Mouse (Mus musculus) liver, embryonic 13.5 days (tissue): ENCODE measurements around the gene Zan. TPM values are rescaled to one million over a fixed set of nuclear protein-coding genes. Genes with fewer than 3 reads are reported as not detected.

ENCODE experiments used
- ATAC-seq: fragments of 200-750 bp; cut with Nextera tagmentation; 2 replicates; pipeline ENCODE4 v1.8.0; 2017; ENCODE audit warnings: low read depth, mild to moderate bottlenecking, moderate number of reproducible peaks, moderate library complexity
- DNase-seq: peaks from one replicate; pipeline ENCODE4 v3.0.0; 2022
- H3K27ac ChIP-seq: fragments of 300-500 bp; sonication (generic); 2 replicates; pipeline ENCODE4 v1.5.1; 2015; ENCODE audit warnings: moderate library complexity, mild to moderate bottlenecking, inconsistent platforms
- H3K27me3 ChIP-seq: fragments of 300-500 bp; sonication (generic); 2 replicates; pipeline ENCODE4 v1.6.1; 2015; ENCODE audit warnings: mild to moderate bottlenecking, inconsistent platforms
- H3K36me3 ChIP-seq: fragments of 300-500 bp; sonication (generic); 2 replicates; pipeline ENCODE4 v1.6.1; 2015; ENCODE audit warnings: mild to moderate bottlenecking, inconsistent platforms
- H3K4me1 ChIP-seq: fragments of 300-500 bp; sonication (generic); replicated peaks from 2 replicates; pipeline ENCODE4 v1.6.1; 2015; ENCODE audit warnings: inconsistent platforms
- H3K4me2 ChIP-seq: fragments of 300-500 bp; sonication (generic); 2 replicates; pipeline ENCODE4 v1.6.1; 2015; ENCODE audit warnings: inconsistent platforms, mild to moderate bottlenecking, moderate library complexity
- H3K4me3 ChIP-seq: fragments of 300-500 bp; sonication (generic); replicated peaks from 2 replicates; pipeline ENCODE4 v1.5.1; 2015; ENCODE audit warnings: mild to moderate bottlenecking, inconsistent platforms
- H3K9ac ChIP-seq: fragments of 300-500 bp; sonication (generic); 2 replicates; pipeline ENCODE4 v1.6.1; 2015; ENCODE audit warnings: mild to moderate bottlenecking, inconsistent platforms
- H3K9me3 ChIP-seq: fragments of 300-500 bp; sonication (generic); replicated peaks from 2 replicates; pipeline ENCODE4 v1.6.1; 2016; ENCODE audit warnings: inconsistent platforms
- WGBS: fragments of 180-500 bp; shearing (Covaris S2); methylation state at CpG from one replicate; pipeline ENCODE4 v1.1.7; 2015; ENCODE audit not compliant: insufficient replicate concordance; 5-methylcytosine and 5-hydroxymethylcytosine counted together
- polyA plus RNA-seq: library from polyadenylated mRNA; unstranded; fragments of >200 nt; fragmentation: Nextera tagmentation; extraction: Ambion mirVana; gene quantifications from 2 replicates; pipeline ENCODE4 v1.2.1, GENCODE M21; 2015

Zan gene
- polyA plus RNA-seq, 1 experiment from 2014 or later = 0.12 TPM

DNA sequence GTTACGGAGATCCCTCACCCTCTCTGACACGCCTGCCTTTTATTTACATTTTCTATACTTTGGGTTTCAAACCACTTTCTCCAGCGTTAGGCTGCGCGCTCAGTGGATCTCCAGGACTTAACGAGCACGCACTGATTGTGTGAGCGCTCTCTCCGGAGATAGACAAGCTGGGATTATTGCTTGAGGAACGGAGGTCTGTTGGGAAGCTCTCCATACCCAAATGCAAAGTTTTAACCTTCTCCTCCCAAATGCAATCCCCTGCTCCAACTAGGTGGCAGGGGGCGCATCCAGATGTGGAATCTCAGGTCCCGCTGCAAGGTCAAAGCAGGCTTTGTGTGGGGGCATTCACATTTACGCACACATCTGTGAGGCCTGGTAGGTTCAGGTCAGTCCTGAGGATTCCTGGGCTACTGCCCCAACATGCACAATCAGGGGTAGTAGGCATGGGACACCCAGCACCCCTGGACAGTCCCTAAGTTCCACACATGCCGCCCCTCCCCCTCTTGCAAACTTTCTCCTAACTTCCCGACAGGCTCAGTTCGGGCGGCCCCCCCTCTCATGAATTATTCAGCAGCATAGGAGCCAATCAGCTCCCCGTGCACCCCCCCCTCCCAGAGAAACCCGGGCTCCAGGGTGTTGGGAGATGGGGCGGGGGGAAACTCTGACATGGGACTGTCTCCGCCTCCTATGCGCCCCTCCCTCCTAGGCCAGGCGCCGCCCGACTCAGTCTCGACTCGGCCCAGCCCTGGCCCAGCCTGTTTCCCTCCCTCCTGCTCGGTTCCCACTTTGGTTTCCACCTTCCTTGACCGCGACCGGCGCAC is 127.3 kb downstream of the Zan start, which contains the start of gene Ephb4:
TSS of gene Ephb4 (plus strand) at position 726 of the 821 bp plus-strand sequence.
- no peaks in the 10 kb centered on the region for H3K9me3 ChIP-seq
- peak within 1 kb of the TSS; percentile 62 for H3K4me3 ChIP-seq
- peak; percentile 31 for DNase-seq
- peaks cover 62% of the 10 kb centered on the region for H3K27me3 ChIP-seq
- peaks cover 7% of the 10 kb centered on the region; the same call in 1 of the 2 replicates for H3K36me3 ChIP-seq
- peak; percentile 77 for ATAC-seq
- H3K27ac ChIP-seq = peak within 1 kb of the TSS; percentile 68
- peak within 1 kb of the TSS; percentile 73 for H3K9ac ChIP-seq
- peak within 1 kb of the TSS; percentile 55 for H3K4me2 ChIP-seq
- under 1% methylated on average over 32 of the region's 32 CpGs for WGBS
- H3K4me1 ChIP-seq = peaks cover 9% of the 10 kb centered on the region; the same call in 1 of the 2 replicates

DNA sequence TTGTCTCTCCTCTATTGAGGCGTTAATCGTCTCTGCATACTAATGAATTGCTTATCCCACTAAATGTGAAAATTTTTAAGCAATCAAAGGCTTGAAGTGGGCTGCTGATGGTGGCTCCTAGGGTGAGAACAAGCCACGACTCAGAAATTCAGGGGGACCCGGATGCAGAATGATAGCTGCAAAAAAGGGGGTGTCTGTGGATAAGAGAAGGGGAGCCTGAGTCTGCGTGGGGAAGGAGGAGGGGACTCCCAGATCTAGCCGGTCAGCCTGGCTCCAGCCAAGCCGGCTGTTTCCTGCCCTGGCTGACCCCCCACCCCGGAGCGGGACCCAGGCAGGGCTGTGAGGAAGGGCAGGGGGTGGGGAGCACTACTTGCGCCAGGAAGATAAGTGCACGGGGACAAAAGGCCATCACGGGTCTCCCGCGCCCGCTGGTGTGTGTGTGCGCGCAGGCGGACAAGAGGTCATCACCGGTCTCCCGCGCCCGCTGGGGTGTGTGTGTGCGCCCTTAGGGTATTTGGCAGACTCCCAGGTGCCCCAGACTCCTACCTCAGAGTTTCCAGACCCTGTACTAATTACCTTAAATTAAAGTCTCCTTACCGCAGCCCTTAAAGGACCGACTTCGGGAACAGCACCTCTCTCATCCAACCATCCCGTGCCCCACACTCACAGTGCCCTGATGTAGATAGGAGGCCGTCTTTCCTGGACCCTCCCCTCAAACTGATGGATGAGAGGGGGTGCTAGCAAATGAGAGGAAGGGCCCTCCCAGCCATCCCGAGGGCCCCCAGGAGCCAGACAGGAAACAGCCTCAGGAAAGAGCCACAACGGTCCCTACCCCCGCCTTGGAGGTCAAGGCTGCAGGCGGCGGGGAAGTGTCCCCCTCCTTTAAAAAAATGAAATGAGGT is 128.1 kb downstream of the Zan start:
- ATAC-seq = peak; percentile 49

DNA sequence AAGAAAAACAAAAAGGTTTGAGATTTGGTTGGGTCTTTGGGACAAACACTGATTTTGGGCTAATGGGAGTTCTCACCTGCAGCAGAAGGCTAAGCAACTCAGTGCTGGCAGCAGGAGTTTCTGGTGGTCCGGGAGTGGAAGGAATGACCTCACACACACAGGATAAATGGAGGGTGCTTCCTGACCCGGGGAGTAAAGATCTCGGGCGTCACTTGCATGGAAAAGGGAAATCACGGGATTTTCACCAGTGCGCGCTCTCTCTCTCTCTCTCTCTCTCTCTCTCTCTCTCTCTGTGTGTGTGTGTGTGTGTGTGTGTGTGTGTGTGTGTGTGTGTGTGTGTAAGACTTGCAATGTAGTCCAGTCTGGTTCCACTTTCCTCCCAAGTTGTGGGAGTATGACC is 129.0 kb downstream of the Zan start:
- Histone ChIP-seq H3K9ac (no peak overlapping the region), H3K27ac (peak overlapping the region; percentile 68), H3K4me1 (peaks cover 10% of the 10 kb centered on the region; the same call in 1 of the 2 replicates), H3K36me3 (no peaks in the 10 kb centered on the region), H3K27me3 (peaks cover 62% of the 10 kb centered on the region), H3K4me2 (peak overlapping the region; percentile 55; the same call in 1 of the 2 replicates), H3K9me3 (no peaks in the 10 kb centered on the region), H3K4me3 (no peak overlapping the region)
- ATAC-seq (no peak), DNase-seq (no peak)
- WGBS = 13% methylated on average over 7 of the region's 7 CpGs

More for the DNA sequence above, 128.1 kb downstream of the Zan start:
- peaks cover 62% of the 10 kb centered on the region for H3K27me3 ChIP-seq
- H3K9ac ChIP-seq = peak overlapping the region; percentile 45; the same call in 1 of the 2 replicates
- H3K9me3 ChIP-seq = no peaks in the 10 kb centered on the region
- no peaks in the 10 kb centered on the region for H3K36me3 ChIP-seq
- no peak for DNase-seq
- WGBS = 1% methylated on average over 33 of the region's 33 CpGs
- peak overlapping the region; percentile 68 for H3K27ac ChIP-seq
- peak overlapping the region; percentile 62 for H3K4me3 ChIP-seq
- H3K4me1 ChIP-seq = peaks cover 10% of the 10 kb centered on the region; the same call in 1 of the 2 replicates
- H3K4me2 ChIP-seq = peak overlapping the region; percentile 55

DNA sequence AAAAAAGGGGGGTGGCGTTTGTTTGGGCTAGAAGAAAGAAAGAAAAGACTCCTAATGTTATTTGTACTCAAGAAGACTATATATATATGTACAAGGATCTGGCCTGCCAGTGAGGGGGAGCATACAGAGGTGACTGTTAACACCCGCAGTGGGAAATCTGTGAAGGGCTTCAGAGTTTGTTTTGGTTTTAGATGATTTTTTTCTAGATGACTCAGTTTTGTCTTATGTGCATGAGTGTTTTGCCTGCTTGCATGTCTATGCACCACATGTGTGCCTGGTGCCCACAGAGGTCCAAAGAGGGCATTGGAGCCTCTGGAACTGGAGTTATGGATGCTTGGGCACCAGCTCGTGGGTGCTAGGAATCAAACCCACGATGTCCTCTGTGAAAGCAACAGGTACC is 129.9 kb downstream of the Zan start:
- H3K4me1 ChIP-seq = peaks cover 5% of the 10 kb centered on the region; the same call in 1 of the 2 replicates
- WGBS = 58% methylated on average over 4 of the region's 4 CpGs
- no peak overlapping the region for H3K9ac ChIP-seq
- no peak overlapping the region for H3K4me2 ChIP-seq
- peaks cover 55% of the 10 kb centered on the region for H3K27me3 ChIP-seq
- H3K27ac ChIP-seq = peak overlapping the region; percentile 68
- no peak for ATAC-seq
- H3K4me3 ChIP-seq = no peak overlapping the region
- DNase-seq = no peak
- H3K9me3 ChIP-seq = no peaks in the 10 kb centered on the region
- H3K36me3 ChIP-seq = no peaks in the 10 kb centered on the region

DNA sequence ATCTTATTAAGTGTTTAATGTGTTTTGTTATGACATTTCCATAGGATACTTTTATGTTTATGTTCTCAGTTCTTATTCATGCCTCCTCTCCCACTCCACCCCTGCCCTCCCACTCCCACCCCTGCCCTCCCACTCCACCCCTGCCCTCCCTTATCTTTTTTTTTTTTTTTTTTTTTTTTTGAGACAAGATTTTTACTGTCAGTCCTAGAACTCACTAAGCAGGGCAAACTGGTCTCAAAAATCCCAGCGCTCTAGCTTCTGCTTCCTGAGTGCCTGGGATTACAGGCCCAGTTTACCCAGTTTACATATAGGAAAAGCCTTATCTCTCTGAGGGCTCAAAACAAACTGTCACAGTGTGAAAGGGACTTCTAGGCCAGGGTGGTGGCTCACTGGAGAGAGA is 130.5 kb downstream of the Zan start:
- peaks cover 49% of the 10 kb centered on the region for H3K27me3 ChIP-seq
- H3K9me3 ChIP-seq = no peaks in the 10 kb centered on the region
- no peak overlapping the region for H3K9ac ChIP-seq
- H3K27ac ChIP-seq = peak overlapping the region; percentile 68
- no peaks in the 10 kb centered on the region for H3K36me3 ChIP-seq
- DNase-seq = no peak
- 0 out of 2 replicates have a peak overlapping the region, but pooled peaks have one; percentile 8 for H3K4me2 ChIP-seq
- H3K4me1 ChIP-seq = peaks cover 5% of the 10 kb centered on the region; the same call in 1 of the 2 replicates
- no peak overlapping the region for H3K4me3 ChIP-seq
- 64% methylated on average over 1 of the region's 1 CpGs for WGBS
- ATAC-seq = no peak

DNA sequence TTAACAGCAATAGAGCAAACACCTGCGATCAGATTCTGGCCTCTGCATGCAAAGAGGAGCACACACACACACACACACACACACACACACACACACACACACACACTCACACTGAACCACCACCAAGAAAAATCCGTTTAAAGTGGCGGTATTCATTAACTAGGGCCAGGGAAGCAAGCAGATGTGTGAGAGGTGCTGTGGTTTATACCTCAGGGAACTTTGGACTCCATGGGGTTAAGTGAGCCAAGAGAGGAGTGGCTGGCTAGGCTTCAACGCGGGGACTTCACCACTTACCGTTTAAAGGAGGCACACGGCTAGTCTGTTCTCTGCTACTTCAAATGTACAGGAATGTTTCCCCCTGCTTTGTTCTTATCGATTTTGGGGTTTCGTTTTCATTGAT is 131.0 kb downstream of the Zan start:
- H3K9me3 ChIP-seq = no peaks in the 10 kb centered on the region
- ATAC-seq (peak; percentile 34), DNase-seq (no peak)
- H3K27ac ChIP-seq = peak overlapping the region; percentile 68
- H3K4me2 ChIP-seq = no peak overlapping the region
- WGBS = 26% methylated on average over 9 of the region's 9 CpGs
- no peak overlapping the region for H3K9ac ChIP-seq
- peaks cover 43% of the 10 kb centered on the region for H3K27me3 ChIP-seq
- peaks cover 6% of the 10 kb centered on the region; the same call in 1 of the 2 replicates for H3K4me1 ChIP-seq
- no peak overlapping the region for H3K4me3 ChIP-seq
- H3K36me3 ChIP-seq = no peaks in the 10 kb centered on the region

DNA sequence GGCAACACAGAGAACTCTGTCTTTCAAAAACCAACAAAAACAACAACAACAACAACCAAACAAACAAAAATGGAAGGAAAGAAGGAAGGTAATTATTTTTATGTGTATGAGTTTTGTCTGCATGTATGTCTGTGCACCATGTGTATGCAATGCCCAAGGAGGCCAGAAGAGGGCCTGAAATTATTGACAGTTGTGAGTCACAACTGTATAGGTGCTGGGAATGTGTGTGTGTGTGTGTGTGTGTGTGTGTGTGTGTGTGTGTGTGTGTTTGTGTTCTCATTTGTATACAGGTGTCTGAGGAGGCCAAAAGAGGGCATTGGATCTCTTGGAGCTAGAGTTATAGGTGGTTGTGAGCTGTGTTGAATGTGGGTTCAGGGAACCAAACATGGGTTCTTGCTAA is 133.0 kb downstream of the Zan start:
- no peak overlapping the region for H3K9ac ChIP-seq
- H3K4me2 ChIP-seq = no peak overlapping the region
- H3K27me3 ChIP-seq = peaks cover 32% of the 10 kb centered on the region
- no peaks in the 10 kb centered on the region for H3K9me3 ChIP-seq
- no peak overlapping the region for H3K27ac ChIP-seq
- peaks cover 23% of the 10 kb centered on the region for H3K4me1 ChIP-seq
- no peak for ATAC-seq
- H3K4me3 ChIP-seq = no peak overlapping the region
- no peaks in the 10 kb centered on the region for H3K36me3 ChIP-seq
- no peak for DNase-seq

DNA sequence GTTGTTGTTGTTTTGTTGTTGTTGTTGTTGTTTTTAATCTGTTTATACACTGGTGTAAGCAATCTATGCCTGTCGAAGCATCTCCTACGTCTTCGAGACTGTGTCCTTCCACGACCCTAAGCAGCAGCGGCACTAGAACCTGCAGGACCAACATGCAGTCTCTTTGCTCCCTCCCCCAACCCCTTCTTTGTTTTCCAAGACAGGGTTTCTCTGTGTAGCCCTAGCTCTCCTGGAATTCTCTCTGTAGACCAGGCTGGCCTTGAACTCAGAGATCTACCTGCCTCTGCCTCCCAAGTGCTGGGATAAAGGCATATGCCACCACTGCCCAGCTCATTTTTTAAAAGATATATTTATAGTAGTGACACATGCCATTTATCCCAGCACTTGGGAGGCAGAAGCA is 133.5 kb downstream of the Zan start:
- Histone ChIP-seq H3K27ac (no peak overlapping the region), H3K4me2 (no peak overlapping the region), H3K36me3 (no peaks in the 10 kb centered on the region), H3K4me3 (no peak overlapping the region), H3K9ac (no peak overlapping the region), H3K27me3 (peaks cover 27% of the 10 kb centered on the region), H3K9me3 (no peaks in the 10 kb centered on the region), H3K4me1 (peaks cover 27% of the 10 kb centered on the region)
- ATAC-seq (no peak), DNase-seq (no peak)
- WGBS = 75% methylated on average over 5 of the region's 5 CpGs

DNA sequence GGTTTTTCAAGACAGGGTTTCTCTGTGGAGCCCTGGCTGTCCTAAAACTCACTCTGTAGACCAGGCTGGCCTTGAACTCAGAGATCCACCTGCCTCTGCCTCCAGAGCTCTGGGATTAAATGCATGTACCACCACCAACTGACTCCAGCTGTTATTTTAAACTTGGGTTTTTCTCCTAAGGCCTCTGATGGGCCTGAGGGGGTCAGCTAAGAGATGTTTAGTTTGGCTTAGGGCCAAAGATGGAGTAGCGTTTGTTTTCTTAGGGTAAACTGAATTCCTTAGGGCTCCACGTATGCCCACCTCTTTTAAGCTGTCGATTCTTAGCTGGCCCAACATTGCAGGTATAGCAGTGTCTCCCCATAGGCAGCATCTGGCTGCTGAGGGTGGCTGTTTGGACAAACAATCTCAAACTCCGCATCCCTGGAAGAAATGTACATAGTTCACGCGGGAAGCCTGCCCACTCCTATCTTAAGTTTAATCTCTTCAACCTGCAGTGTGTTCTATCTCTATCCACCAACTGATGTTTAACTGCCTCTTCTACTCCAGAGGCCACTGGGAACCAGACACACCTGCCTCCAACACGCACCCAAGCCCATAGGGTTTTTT is 134.4 kb downstream of the Zan start:
- WGBS = 58% methylated on average over 7 of the region's 7 CpGs
- ATAC-seq (no peak), DNase-seq (no peak)
- Histone ChIP-seq H3K9me3 (no peaks in the 10 kb centered on the region), H3K36me3 (no peaks in the 10 kb centered on the region), H3K27ac (no peak overlapping the region), H3K4me2 (no peak overlapping the region), H3K4me3 (no peak overlapping the region), H3K9ac (no peak overlapping the region), H3K4me1 (peaks cover 32% of the 10 kb centered on the region), H3K27me3 (peaks cover 18% of the 10 kb centered on the region)

DNA sequence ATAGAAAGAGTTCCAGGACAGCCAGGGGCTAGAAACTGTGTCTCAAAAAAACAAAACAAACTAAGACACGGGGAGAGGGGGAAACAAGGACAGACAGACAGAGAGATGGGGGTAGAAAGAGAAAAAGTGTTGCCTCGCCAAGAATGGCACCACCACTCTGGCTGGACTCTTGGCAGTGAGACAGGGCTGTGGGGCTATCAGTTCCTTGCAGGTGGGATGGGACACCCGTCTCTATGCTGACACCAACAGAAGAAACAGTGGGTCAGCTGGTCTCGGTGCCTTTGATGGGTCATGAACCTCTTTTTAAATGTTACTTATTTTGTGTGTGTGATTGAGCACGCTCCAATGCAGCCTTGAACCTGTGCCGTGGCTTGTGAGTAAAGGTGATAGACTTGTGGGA is 136.6 kb downstream of the Zan start:
- DNase-seq (no peak), ATAC-seq (no peak)
- peaks cover 10% of the 10 kb centered on the region; the same call in 1 of the 2 replicates for H3K27me3 ChIP-seq
- H3K9ac ChIP-seq = no peak overlapping the region
- H3K27ac ChIP-seq = no peak overlapping the region
- no peaks in the 10 kb centered on the region for H3K9me3 ChIP-seq
- H3K4me1 ChIP-seq = peaks cover 44% of the 10 kb centered on the region
- no peak overlapping the region for H3K4me3 ChIP-seq
- H3K4me2 ChIP-seq = no peak overlapping the region
- H3K36me3 ChIP-seq = no peaks in the 10 kb centered on the region
- 50% methylated on average over 6 of the region's 6 CpGs for WGBS
